Mouse (Mus musculus): ENCODE measurements around the gene Slc25a29. TPM values are rescaled to one million over a fixed set of nuclear protein-coding genes. Genes with fewer than 3 reads are reported as not detected.

Slc25a29 gene
- polyA plus RNA-seq, 1 experiment from 2014 or later: 12.5 TPM

- peak overlapping the region; percentile 99 for H3K27ac ChIP-seq (replicated peaks)
- no peak for ATAC-seq (ENCODE audit: low FRiP score, low read depth)
- H3K27me3 ChIP-seq: no peaks in the 10 kb centered on the region
- WGBS: under 1% methylated on average over 40 of the region's 71 CpGs
- H3K4me2 ChIP-seq (replicated peaks): peak overlapping the region; percentile 82
- H3K36me3 ChIP-seq: no peaks in the 10 kb centered on the region
- peak overlapping the region; percentile 100 for H3K4me3 ChIP-seq
- H3K4me1 ChIP-seq: peaks cover 33% of the 10 kb centered on the region
- peak overlapping the region; percentile 90 for H3K9ac ChIP-seq (replicated peaks)
- no peaks in the 10 kb centered on the region for H3K9me3 ChIP-seq
These were observed 42.2 kb downstream of the Slc25a29 start for GRCm38 (mm10) chr12:108793453-108793941.

GRCm38 (mm10) chr12:108792546-108793452, 42.9 kb downstream of the Slc25a29 start, which contains the start of gene Yy1:
TSS of gene Yy1 (plus strand) at chr12:108792973.
- WGBS: under 1% methylated on average over 106 of the region's 127 CpGs
- H3K9me3 ChIP-seq: no peaks in the 10 kb centered on the region
- peak within 1 kb of the TSS; percentile 99 for H3K27ac ChIP-seq (replicated peaks)
- peak; percentile 92 for ATAC-seq (ENCODE audit: low FRiP score, low read depth)
- H3K4me2 ChIP-seq (replicated peaks): peak within 1 kb of the TSS; percentile 82
- no peaks in the 10 kb centered on the region for H3K27me3 ChIP-seq
- H3K36me3 ChIP-seq: no peaks in the 10 kb centered on the region
- H3K4me3 ChIP-seq: peak within 1 kb of the TSS; percentile 100
- peak within 1 kb of the TSS; percentile 90 for H3K9ac ChIP-seq (replicated peaks)
- peaks cover 33% of the 10 kb centered on the region for H3K4me1 ChIP-seq

GRCm38 (mm10) chr12:108792152-108792545, 43.5 kb downstream of the Slc25a29 start:
- Histone ChIP-seq H3K27me3 (no peaks in the 10 kb centered on the region), H3K9ac (replicated peaks) (peak overlapping the region; percentile 68), H3K36me3 (no peaks in the 10 kb centered on the region), H3K27ac (replicated peaks) (peak overlapping the region; percentile 99), H3K4me1 (peaks cover 30% of the 10 kb centered on the region), H3K9me3 (no peaks in the 10 kb centered on the region), H3K4me3 (peak overlapping the region; percentile 100), H3K4me2 (replicated peaks) (peak overlapping the region; percentile 61)
- ATAC-seq (ENCODE audit: low FRiP score, low read depth): peak; percentile 21
- WGBS: under 1% methylated on average over 52 of the region's 52 CpGs

- WGBS: 96% methylated on average over 2 of the region's 2 CpGs
- H3K4me1 ChIP-seq: peaks cover 12% of the 10 kb centered on the region
- no peak for ATAC-seq (ENCODE audit: low FRiP score, low read depth)
- H3K27ac ChIP-seq (replicated peaks): no peak overlapping the region
- peaks cover 15% of the 10 kb centered on the region for H3K36me3 ChIP-seq
- H3K4me3 ChIP-seq: no peak overlapping the region
- H3K4me2 ChIP-seq (replicated peaks): no peak overlapping the region
- H3K27me3 ChIP-seq: no peaks in the 10 kb centered on the region
- H3K9ac ChIP-seq (replicated peaks): no peak overlapping the region
- 0 out of 2 replicates have a peak, but pooled peaks cover 8% of the 10 kb centered on the region for H3K9me3 ChIP-seq
These were observed 48.4 kb downstream of the Slc25a29 start for GRCm38 (mm10) chr12:108787329-108787728.

GRCm38 (mm10) chr12:108785161-108785560, 50.5 kb downstream of the Slc25a29 start:
- no peak overlapping the region for H3K4me3 ChIP-seq
- H3K9ac ChIP-seq (replicated peaks): no peak overlapping the region
- 0 out of 2 replicates have a peak, but pooled peaks cover 8% of the 10 kb centered on the region for H3K9me3 ChIP-seq
- 95% methylated on average over 4 of the region's 4 CpGs for WGBS
- no peaks in the 10 kb centered on the region for H3K4me1 ChIP-seq
- H3K27me3 ChIP-seq: no peaks in the 10 kb centered on the region
- H3K36me3 ChIP-seq: peaks cover 24% of the 10 kb centered on the region
- no peak overlapping the region for H3K4me2 ChIP-seq (replicated peaks)
- H3K27ac ChIP-seq (replicated peaks): no peak overlapping the region
- ATAC-seq (ENCODE audit: low FRiP score, low read depth): no peak

- Histone ChIP-seq H3K27me3 (no peaks in the 10 kb centered on the region), H3K36me3 (peaks cover 41% of the 10 kb centered on the region), H3K4me1 (no peaks in the 10 kb centered on the region), H3K9ac (replicated peaks) (no peak overlapping the region), H3K9me3 (0 out of 2 replicates have a peak, but pooled peaks cover 17% of the 10 kb centered on the region), H3K27ac (replicated peaks) (no peak overlapping the region), H3K4me3 (no peak overlapping the region), H3K4me2 (replicated peaks) (no peak overlapping the region)
- 92% methylated on average over 7 of the region's 7 CpGs for WGBS
- no peak for ATAC-seq (ENCODE audit: low FRiP score, low read depth)
These were observed 55.4 kb downstream of the Slc25a29 start for GRCm38 (mm10) chr12:108780108-108780877.

MicroRNAs encoded within 50 kb of the gene (microRNA counts, 519-probe panel; counts per million panel counts)
- microRNA mmu-miR-345-3p (not detected), microRNA mmu-miR-345-5p (3,209 counts per million, percentile 12 among the panel's probes with 10 or more counts)

Small RNA genes within 50 kb of the gene (microRNA-seq; reads per million reads assigned to microRNA genes)
- 169 reads per million, percentile 59 among the genes with 10 or more reads in this experiment for gene Mir345

Other genes with a start within 250 kb of the Slc25a29 start
- 2.5 and 2.7 TPM in 2 replicates for gene Degs2, start 133.6 kb downstream of the Slc25a29 start, polyA plus RNA-seq (2016; fragmentation: Nextera tagmentation; extraction: Ambion mirVana)
- 18.9 and 19.5 TPM in 2 replicates for gene Yy1, start 42.9 kb downstream of the Slc25a29 start, polyA plus RNA-seq (2016; fragmentation: Nextera tagmentation; extraction: Ambion mirVana)
- 10.3 and 13.8 TPM in 2 replicates for gene Slc25a47, start 163 bp upstream of the Slc25a29 start, polyA plus RNA-seq (2016; fragmentation: Nextera tagmentation; extraction: Ambion mirVana)
- 8.6 and 9.0 TPM in 2 replicates for gene Wdr25, start 57.7 kb upstream of the Slc25a29 start, polyA plus RNA-seq (2016; fragmentation: Nextera tagmentation; extraction: Ambion mirVana)
- gene Wars, start 58.3 kb upstream of the Slc25a29 start, polyA plus RNA-seq (2016; fragmentation: Nextera tagmentation; extraction: Ambion mirVana): 124 TPM in 2 replicates
- gene Begain, start 232.3 kb upstream of the Slc25a29 start, polyA plus RNA-seq (2016; fragmentation: Nextera tagmentation; extraction: Ambion mirVana): 11.5 and 13.6 TPM in 2 replicates